In genomic region chr6:140509151-140509530, GRCm38 (mm10) we compare ENCODE assay signal across 14 mouse cellular contexts.
A peak's percentile ranks its signal among the peaks of the same experiment; 100 is the strongest.
DNase-seq lines count a peak whose midpoint lies in the region; ATAC-seq and TF ChIP-seq lines count a peak whose summit lies in the region.
"Had no signal": no experiment of that assay in that cellular context is flagged by ENCODE, and none has a peak within 500 bp of the region (broad histone marks: within the 10 kb centered on the region; RNA-seq: fewer than 3 reads in every experiment).

No protein-coding gene starts in this region.

- H3K4me1 ChIP-seq in heart, embryonic 16.5 days (ENCODE audit: control insufficient read depth, insufficient read depth, low read length): peaks cover 10% of the 10 kb centered on the region
- H3K4me1 ChIP-seq in heart, adult 2 months (ENCODE audit: control insufficient read depth, insufficient read depth, low read length): peaks cover under 1% of the 10 kb centered on the region
- H3K4me1 ChIP-seq in lung, embryonic 16.5 days (replicated peaks; ENCODE audit: control insufficient read depth, insufficient read depth, low read length): peaks cover 9% of the 10 kb centered on the region
- no peaks in the 10 kb centered on the region for H3K4me1 ChIP-seq in embryonic facial prominence, embryonic 11.5 days (ENCODE audit: control insufficient read depth, insufficient read depth, low read length)
- peaks cover 23% of the 10 kb centered on the region for H3K4me1 ChIP-seq in neural tube, embryonic 15.5 days

- H3K4me3 ChIP-seq in heart, embryonic 16.5 days (ENCODE audit: low read length): no peak overlapping the region
- H3K4me3 ChIP-seq in heart, adult 2 months: no peak overlapping the region
- no peak overlapping the region for H3K4me3 ChIP-seq in lung, embryonic 16.5 days (ENCODE audit: low read length)
- H3K4me3 ChIP-seq in embryonic facial prominence, embryonic 11.5 days (ENCODE audit: low read depth, low read length): no peak overlapping the region
- H3K4me3 ChIP-seq in neural tube, embryonic 15.5 days (replicated peaks): no peak overlapping the region
- H3K4me3 ChIP-seq: embryonic facial prominence, embryonic 15.5 days; liver, embryonic 13.5 days; midbrain, embryonic 15.5 days had no signal

- H3K9ac ChIP-seq in heart, embryonic 16.5 days (ENCODE audit: low read length): no peak overlapping the region
- no peak overlapping the region for H3K9ac ChIP-seq in heart, adult 2 months (ENCODE audit: low read depth, low read length)
- no peak overlapping the region for H3K9ac ChIP-seq in lung, embryonic 16.5 days (ENCODE audit: low read length)
- H3K9ac ChIP-seq in embryonic facial prominence, embryonic 11.5 days (replicated peaks; ENCODE audit: low read length): no peak overlapping the region
- H3K9ac ChIP-seq in neural tube, embryonic 15.5 days (replicated peaks): no peak overlapping the region
- H3K9ac ChIP-seq: embryonic facial prominence, embryonic 15.5 days; liver, embryonic 13.5 days; midbrain, embryonic 15.5 days had no signal

- H3K36me3 ChIP-seq in heart, embryonic 16.5 days (ENCODE audit: control insufficient read depth, insufficient read depth): no peaks in the 10 kb centered on the region
- H3K36me3 ChIP-seq in heart, adult 2 months (ENCODE audit: control insufficient read depth, insufficient read depth, low read length): no peaks in the 10 kb centered on the region
- H3K36me3 ChIP-seq in lung, embryonic 16.5 days (ENCODE audit: control insufficient read depth, insufficient read depth, low read length): no peaks in the 10 kb centered on the region
- H3K36me3 ChIP-seq in embryonic facial prominence, embryonic 11.5 days (replicated peaks; ENCODE audit: control insufficient read depth, insufficient read depth, low read depth, low read length): no peaks in the 10 kb centered on the region
- no peaks in the 10 kb centered on the region for H3K36me3 ChIP-seq in neural tube, embryonic 15.5 days
- H3K36me3 ChIP-seq: embryonic facial prominence, embryonic 15.5 days; liver, embryonic 13.5 days; midbrain, embryonic 15.5 days had no signal

- no peaks in the 10 kb centered on the region for H3K27me3 ChIP-seq in heart, embryonic 16.5 days (ENCODE audit: control insufficient read depth, insufficient read depth, low read length)
- no peaks in the 10 kb centered on the region for H3K27me3 ChIP-seq in heart, adult 2 months (ENCODE audit: control insufficient read depth, insufficient read depth, low read length)
- H3K27me3 ChIP-seq in lung, embryonic 16.5 days (ENCODE audit: control insufficient read depth, insufficient read depth, low read depth, low read length): no peaks in the 10 kb centered on the region
- H3K27me3 ChIP-seq in embryonic facial prominence, embryonic 11.5 days (ENCODE audit: control insufficient read depth, insufficient read depth, low read length): no peaks in the 10 kb centered on the region
- H3K27me3 ChIP-seq in neural tube, embryonic 15.5 days (replicated peaks): no peaks in the 10 kb centered on the region
- H3K27me3 ChIP-seq: embryonic facial prominence, embryonic 15.5 days; liver, embryonic 13.5 days; midbrain, embryonic 15.5 days had no signal

- no peak overlapping the region for H3K4me2 ChIP-seq in heart, embryonic 16.5 days (ENCODE audit: low read depth, low read length)
- no peak overlapping the region for H3K4me2 ChIP-seq in lung, embryonic 16.5 days (ENCODE audit: low read depth, low read length)
- H3K4me2 ChIP-seq in embryonic facial prominence, embryonic 11.5 days (ENCODE audit: low read depth, low read length): no peak overlapping the region
- H3K4me2 ChIP-seq in neural tube, embryonic 15.5 days: no peak overlapping the region
- H3K4me2 ChIP-seq: embryonic facial prominence, embryonic 15.5 days; liver, embryonic 13.5 days; midbrain, embryonic 15.5 days had no signal

- no peak for TF ChIP-seq EP300 in heart, adult 2 months (IDR thresholded peaks at IDR 0.05; ENCODE audit: insufficient read depth, low read depth, low read length)

- intact Hi-C loops in heart, adult 2 months (cut with DNase I): no loop called here

- no peak for TF ChIP-seq POLR2A in heart, adult 2 months (IDR thresholded peaks at IDR 0.05; ENCODE audit: insufficient read depth, low read depth, low read length)

- no peaks in the 10 kb centered on the region for H3K9me3 ChIP-seq in heart, embryonic 16.5 days (replicated peaks; ENCODE audit: control insufficient read depth, low read length)
- H3K9me3 ChIP-seq in lung, embryonic 16.5 days (ENCODE audit: control insufficient read depth, low read length): no peaks in the 10 kb centered on the region
- H3K9me3 ChIP-seq in embryonic facial prominence, embryonic 11.5 days (replicated peaks; ENCODE audit: control insufficient read depth, low read length): no peaks in the 10 kb centered on the region
- no peaks in the 10 kb centered on the region for H3K9me3 ChIP-seq in neural tube, embryonic 15.5 days (replicated peaks)
- H3K9me3 ChIP-seq: embryonic facial prominence, embryonic 15.5 days; liver, embryonic 13.5 days; midbrain, embryonic 15.5 days had no signal

- H3K79me2 ChIP-seq in heart, adult 2 months (replicated peaks; ENCODE audit: control insufficient read depth, insufficient read depth, low read length): no peaks in the 10 kb centered on the region

- DNase-seq in heart, adult 2 months: no peak
- DNase-seq in lung, adult 18-20 months: no peak
- DNase-seq in embryonic facial prominence, embryonic 11.5 days (ENCODE audit: low spot score): no peak
- DNase-seq in natural killer cell, adult 2 months (ENCODE audit: low spot score in 2 of 2): no peak
- no peak for DNase-seq in embryo, embryonic 10.5 days (ENCODE audit: low spot score)
- DNase-seq: cerebellum, adult 9-10 months; liver, embryonic 13.5 days; thymus, postnatal 14 days had no signal

- WGBS in heart, embryonic 16.5 days: 48% methylated on average over 9 of the region's 9 CpGs
- WGBS in heart, adult 2 months: 62% methylated on average over 9 of the region's 9 CpGs
- 51% methylated on average over 9 of the region's 9 CpGs for WGBS in lung, embryonic 16.5 days
- WGBS in embryonic facial prominence, embryonic 11.5 days: 49% methylated on average over 9 of the region's 9 CpGs
- WGBS in neural tube, embryonic 15.5 days: 35% methylated on average over 9 of the region's 9 CpGs

- 0 out of 2 replicates have a peak overlapping the region, but pooled peaks have one; percentile 10 for H3K27ac ChIP-seq in heart, embryonic 16.5 days (ENCODE audit: low read length)
- no peak overlapping the region for H3K27ac ChIP-seq in heart, adult 2 months
- H3K27ac ChIP-seq in lung, embryonic 16.5 days (ENCODE audit: low read length): 0 out of 2 replicates have a peak overlapping the region, but pooled peaks have one; percentile 7
- no peak overlapping the region for H3K27ac ChIP-seq in embryonic facial prominence, embryonic 11.5 days (replicated peaks; ENCODE audit: low read depth, low read length)
- H3K27ac ChIP-seq in neural tube, embryonic 15.5 days (replicated peaks): no peak overlapping the region
- H3K27ac ChIP-seq: embryonic facial prominence, embryonic 15.5 days; hindbrain, postnatal 0 days; liver, embryonic 13.5 days; midbrain, embryonic 15.5 days had no signal

- TF ChIP-seq CTCF in heart, adult 2 months (IDR thresholded peaks at IDR 0.05): no peak

- ATAC-seq in heart, embryonic 16.5 days (replicated peaks; ENCODE audit: extremely low read depth, insufficient read depth, low FRiP score): no peak
- 0 out of 2 replicates have a peak, but pooled peaks have one; percentile 20 for ATAC-seq in lung, embryonic 16.5 days (ENCODE audit: low read depth)
- ATAC-seq in embryonic facial prominence, embryonic 11.5 days (replicated peaks; ENCODE audit: insufficient number of reproducible peaks, low FRiP score, low TSS enrichment, low read depth): 0 out of 2 replicates have a peak, but pooled peaks have one; percentile 21
- ATAC-seq in neural tube, embryonic 15.5 days (ENCODE audit: low FRiP score): 0 out of 2 replicates have a peak, but pooled peaks have one; percentile 2
- ATAC-seq: hindbrain, postnatal 0 days; midbrain, embryonic 15.5 days had no signal

Comparison
In these comparisons a context has a peak if more than half of its experiments do, and no peak if none do; other contexts are left out.
1. H3K27ac ChIP-seq: peak in heart, embryonic 16.5 days (single experiment) and lung, embryonic 16.5 days (single experiment); none in heart, adult 2 months (single experiment), embryonic facial prominence, embryonic 11.5 days (single experiment) and neural tube, embryonic 15.5 days (single experiment).